Mouse (Mus musculus): ENCODE measurements at regions not wholly inside any gene's neighbourhood (a gene's known extent, or its start where the extent isn't known, plus 50 kb on each side); places are given as distances from the start of the nearest gene placed in this dataset.

DNA sequence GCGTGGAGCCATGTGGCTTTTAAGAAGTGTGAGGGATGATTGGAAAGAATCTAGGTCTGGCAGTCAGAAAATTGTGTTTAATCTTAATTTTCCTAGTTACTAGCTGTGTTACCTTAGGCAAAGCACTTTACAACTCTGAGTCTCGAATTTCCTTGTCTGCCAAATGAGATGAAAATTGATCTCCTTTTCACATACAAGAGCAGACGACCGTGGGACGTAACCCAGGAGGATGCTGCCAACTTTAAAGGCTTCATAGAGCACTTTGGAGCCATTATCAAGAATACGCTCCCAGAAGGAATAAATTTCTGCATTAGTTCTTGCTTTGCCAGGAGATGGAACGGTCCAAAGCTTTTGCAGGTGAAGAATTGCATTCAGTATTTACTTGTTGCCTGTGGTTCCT lies 457.6 kb downstream of the Bcl11a start:
- TF ChIP-seq POLR2A (IDR thresholded peaks at IDR 0.05; ENCODE audit: extremely low read depth, insufficient read depth, low read length) (no peak), CTCF (IDR thresholded peaks at IDR 0.05; ENCODE audit: low read depth, low read length) (no peak)
- Histone ChIP-seq H3K36me3 (ENCODE audit: control insufficient read depth, insufficient read depth, low read length) (no peaks in the 10 kb centered on the region), H3K27me3 (ENCODE audit: control insufficient read depth, insufficient read depth, low read length) (no peaks in the 10 kb centered on the region), H3K79me2 (ENCODE audit: control insufficient read depth, insufficient read depth, low read length) (no peaks in the 10 kb centered on the region), H3K4me1 (ENCODE audit: control insufficient read depth, insufficient read depth, low read length) (no peaks in the 10 kb centered on the region), H3K27ac (replicated peaks; ENCODE audit: insufficient read depth, low read depth, low read length) (no peak overlapping the region), H3K9ac (ENCODE audit: low read depth, low read length) (no peak overlapping the region), H3K4me3 (ENCODE audit: insufficient read depth, low read depth, low read length) (no peak overlapping the region)
- no peak for DNase-seq (ENCODE audit: extremely low read depth, low read depth, low spot score)
- WGBS: 81% methylated on average over 7 of the region's 7 CpGs

DNA sequence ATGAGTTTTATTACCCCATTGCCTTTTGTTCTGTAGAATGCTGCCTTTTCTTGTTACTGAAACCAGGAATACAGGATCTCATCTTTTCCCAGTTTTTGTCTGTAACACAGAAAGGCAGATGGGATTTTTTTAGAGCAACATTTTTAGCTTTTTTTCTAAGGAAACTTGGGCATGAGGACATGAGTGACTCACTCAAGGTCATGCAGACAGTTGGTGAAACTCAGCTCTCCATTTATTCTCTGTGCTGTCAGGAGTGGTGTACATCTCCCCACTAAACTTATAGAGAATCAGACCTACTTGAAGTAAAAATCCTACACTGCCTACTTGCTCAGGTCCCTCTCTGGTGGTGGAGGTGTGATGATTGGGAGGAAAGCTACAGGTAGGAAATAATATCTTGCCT lies 459.9 kb downstream of the Bcl11a start:
- Histone ChIP-seq H3K27me3 (ENCODE audit: control insufficient read depth, insufficient read depth, low read length) (no peaks in the 10 kb centered on the region), H3K9ac (ENCODE audit: low read depth, low read length) (no peak overlapping the region), H3K79me2 (ENCODE audit: control insufficient read depth, insufficient read depth, low read length) (no peaks in the 10 kb centered on the region), H3K4me1 (ENCODE audit: control insufficient read depth, insufficient read depth, low read length) (no peaks in the 10 kb centered on the region), H3K4me3 (ENCODE audit: insufficient read depth, low read depth, low read length) (no peak overlapping the region), H3K36me3 (ENCODE audit: control insufficient read depth, insufficient read depth, low read length) (no peaks in the 10 kb centered on the region), H3K27ac (replicated peaks; ENCODE audit: insufficient read depth, low read depth, low read length) (no peak overlapping the region)
- no peak for TF ChIP-seq POLR2A (IDR thresholded peaks at IDR 0.05; ENCODE audit: extremely low read depth, insufficient read depth, low read length)
- TF ChIP-seq CTCF (IDR thresholded peaks at IDR 0.05; ENCODE audit: low read depth, low read length): no peak
- DNase-seq (ENCODE audit: extremely low read depth, low read depth, low spot score): no peak

DNA sequence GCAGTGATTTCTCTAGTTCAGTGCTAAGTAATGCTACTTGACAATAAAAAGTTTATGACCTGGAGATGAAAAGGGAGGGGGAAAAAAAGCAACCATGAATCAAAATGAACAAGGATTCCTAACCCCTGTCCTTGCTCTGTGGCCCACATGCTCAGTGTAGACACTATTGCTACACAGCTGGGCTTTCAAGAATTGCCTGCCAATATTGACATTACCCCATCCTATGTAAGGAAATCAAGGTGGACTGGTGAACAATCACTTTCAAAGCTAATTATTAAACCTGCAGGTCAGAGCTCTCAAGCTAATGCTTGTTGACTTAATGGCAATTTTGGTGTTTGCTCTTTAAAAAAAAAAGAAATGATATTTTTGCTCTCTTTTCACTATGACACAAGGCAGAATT lies 491.8 kb downstream of the Bcl11a start:
- Histone ChIP-seq H3K27me3 (ENCODE audit: control insufficient read depth, insufficient read depth, low read length) (0 out of 2 replicates have a peak, but pooled peaks cover 2% of the 10 kb centered on the region), H3K36me3 (ENCODE audit: control insufficient read depth, insufficient read depth, low read length) (no peaks in the 10 kb centered on the region), H3K4me1 (ENCODE audit: control insufficient read depth, insufficient read depth, low read length) (peaks cover 6% of the 10 kb centered on the region; the same call in 1 of the 2 replicates), H3K79me2 (ENCODE audit: control insufficient read depth, insufficient read depth, low read length) (no peaks in the 10 kb centered on the region), H3K4me3 (ENCODE audit: insufficient read depth, low read depth, low read length) (no peak overlapping the region), H3K9ac (ENCODE audit: low read depth, low read length) (no peak overlapping the region), H3K27ac (replicated peaks; ENCODE audit: insufficient read depth, low read depth, low read length) (no peak overlapping the region)
- TF ChIP-seq POLR2A (IDR thresholded peaks at IDR 0.05; ENCODE audit: extremely low read depth, insufficient read depth, low read length): no peak
- TF ChIP-seq CTCF (IDR thresholded peaks at IDR 0.05; ENCODE audit: low read depth, low read length): no peak
- peak; percentile 96 for DNase-seq (ENCODE audit: extremely low read depth, low read depth, low spot score)

DNA sequence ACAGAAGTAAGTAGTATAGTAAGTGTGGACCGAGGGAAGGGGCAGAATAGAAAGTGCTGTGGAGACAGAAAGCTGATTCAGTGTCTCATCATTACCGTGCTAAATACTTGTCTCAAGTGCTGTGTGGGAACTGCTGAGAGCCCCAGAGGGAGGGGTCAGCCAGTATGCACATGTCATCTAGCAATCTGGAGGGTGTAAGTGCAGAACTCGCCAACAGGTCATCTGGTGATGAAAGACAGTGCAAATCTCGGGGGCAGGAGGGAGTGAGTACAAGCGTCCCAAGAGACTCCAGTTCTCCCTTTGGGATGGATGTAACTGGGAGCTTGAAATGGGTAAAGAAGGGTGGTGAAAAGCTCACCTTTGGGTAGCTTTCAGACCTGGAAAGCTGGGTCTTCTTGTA lies 535.7 kb downstream of the Bcl11a start:
- H3K4me3 ChIP-seq (ENCODE audit: insufficient read depth, low read depth, low read length): no peak overlapping the region
- DNase-seq (ENCODE audit: extremely low read depth, low read depth, low spot score): no peak
- no peak for TF ChIP-seq POLR2A (IDR thresholded peaks at IDR 0.05; ENCODE audit: extremely low read depth, insufficient read depth, low read length)
- TF ChIP-seq CTCF (IDR thresholded peaks at IDR 0.05; ENCODE audit: low read depth, low read length): no peak
- H3K4me1 ChIP-seq (ENCODE audit: control insufficient read depth, insufficient read depth, low read length): no peaks in the 10 kb centered on the region
- 66% methylated on average over 5 of the region's 5 CpGs for WGBS
- no peaks in the 10 kb centered on the region for H3K79me2 ChIP-seq (ENCODE audit: control insufficient read depth, insufficient read depth, low read length)
- no peak overlapping the region for H3K9ac ChIP-seq (ENCODE audit: low read depth, low read length)
- no peaks in the 10 kb centered on the region for H3K36me3 ChIP-seq (ENCODE audit: control insufficient read depth, insufficient read depth, low read length)
- no peaks in the 10 kb centered on the region for H3K27me3 ChIP-seq (ENCODE audit: control insufficient read depth, insufficient read depth, low read length)
- no peak overlapping the region for H3K27ac ChIP-seq (replicated peaks; ENCODE audit: insufficient read depth, low read depth, low read length)

- no peaks in the 10 kb centered on the region for H3K79me2 ChIP-seq (ENCODE audit: control insufficient read depth, insufficient read depth, low read length)
Observed at GRCm38 (mm10) chr11:24615436-24615835, 537.6 kb downstream of the Bcl11a start.

GRCm38 (mm10) chr11:24618586-24618985 lies 540.7 kb downstream of the Bcl11a start:
- H3K79me2 ChIP-seq (ENCODE audit: control insufficient read depth, insufficient read depth, low read length): no peaks in the 10 kb centered on the region
- no peak overlapping the region for H3K27ac ChIP-seq (replicated peaks; ENCODE audit: insufficient read depth, low read depth, low read length)
- no peak for TF ChIP-seq CTCF (IDR thresholded peaks at IDR 0.05; ENCODE audit: low read depth, low read length)
- TF ChIP-seq POLR2A (IDR thresholded peaks at IDR 0.05; ENCODE audit: extremely low read depth, insufficient read depth, low read length): no peak
- H3K36me3 ChIP-seq (ENCODE audit: control insufficient read depth, insufficient read depth, low read length): no peaks in the 10 kb centered on the region
- no peak overlapping the region for H3K9ac ChIP-seq (ENCODE audit: low read depth, low read length)
- no peak overlapping the region for H3K4me3 ChIP-seq (ENCODE audit: insufficient read depth, low read depth, low read length)
- H3K27me3 ChIP-seq (ENCODE audit: control insufficient read depth, insufficient read depth, low read length): no peaks in the 10 kb centered on the region
- DNase-seq (ENCODE audit: extremely low read depth, low read depth, low spot score): no peak
- H3K4me1 ChIP-seq (ENCODE audit: control insufficient read depth, insufficient read depth, low read length): no peaks in the 10 kb centered on the region
- 80% methylated on average over 2 of the region's 2 CpGs for WGBS

More at GRCm38 (mm10) chr11:24615436-24615835, 537.6 kb downstream of the Bcl11a start:
- H3K4me3 ChIP-seq (ENCODE audit: insufficient read depth, low read depth, low read length): no peak overlapping the region
- H3K4me1 ChIP-seq (ENCODE audit: control insufficient read depth, insufficient read depth, low read length): no peaks in the 10 kb centered on the region
- 78% methylated on average over 1 of the region's 1 CpGs for WGBS
- no peaks in the 10 kb centered on the region for H3K36me3 ChIP-seq (ENCODE audit: control insufficient read depth, insufficient read depth, low read length)
- H3K27me3 ChIP-seq (ENCODE audit: control insufficient read depth, insufficient read depth, low read length): no peaks in the 10 kb centered on the region
- no peak for DNase-seq (ENCODE audit: extremely low read depth, low read depth, low spot score)
- TF ChIP-seq POLR2A (IDR thresholded peaks at IDR 0.05; ENCODE audit: extremely low read depth, insufficient read depth, low read length): no peak
- TF ChIP-seq CTCF (IDR thresholded peaks at IDR 0.05; ENCODE audit: low read depth, low read length): no peak
- H3K27ac ChIP-seq (replicated peaks; ENCODE audit: insufficient read depth, low read depth, low read length): no peak overlapping the region
- H3K9ac ChIP-seq (ENCODE audit: low read depth, low read length): no peak overlapping the region
